Mouse (Mus musculus) midbrain, embryonic 12.5 days (tissue): Measurements from ENCODE around the gene Dis3l2. TPM values are rescaled to one million over a fixed set of nuclear protein-coding genes. Genes with fewer than 3 reads are reported as not detected.

Experiments
- ATAC-seq: fragments of 200-750 bp; cut with Nextera tagmentation; 2 replicates; pipeline ENCODE4 v1.8.0; 2017; ENCODE audit warnings: low read depth, moderate TSS enrichment, moderate library complexity; ENCODE audit not compliant: low FRiP score
- H3K27ac ChIP-seq: fragments of 300-500 bp; sonication (generic); replicated peaks from 2 replicates; pipeline ENCODE4 v1.5.1; 2016; ENCODE audit warnings: mild to moderate bottlenecking
- H3K27me3 ChIP-seq: fragments of 300-500 bp; sonication (generic); 2 replicates; pipeline ENCODE4 v1.6.1; 2016; ENCODE audit warnings: mild to moderate bottlenecking
- H3K36me3 ChIP-seq: fragments of 300-500 bp; sonication (generic); 2 replicates; pipeline ENCODE4 v1.6.1; 2016
- H3K4me1 ChIP-seq: fragments of 300-500 bp; sonication (generic); 2 replicates; pipeline ENCODE4 v1.6.1; 2016
- H3K4me2 ChIP-seq: fragments of 300-500 bp; sonication (generic); replicated peaks from 2 replicates; pipeline ENCODE4 v1.6.1; 2016; ENCODE audit warnings: mild to moderate bottlenecking, moderate library complexity
- H3K4me3 ChIP-seq: fragments of 300-500 bp; sonication (generic); 2 replicates; pipeline ENCODE4 v1.5.1; 2016; ENCODE audit warnings: mild to moderate bottlenecking
- H3K9ac ChIP-seq: fragments of 300-500 bp; sonication (generic); replicated peaks from 2 replicates; pipeline ENCODE4 v1.6.1; 2016; ENCODE audit warnings: mild to moderate bottlenecking, moderate library complexity
- H3K9me3 ChIP-seq: fragments of 300-500 bp; sonication (generic); 2 replicates; pipeline ENCODE4 v1.6.1; 2016; ENCODE audit warnings: mild to moderate bottlenecking
- WGBS: fragments of 180-500 bp; shearing (Covaris S2); methylation state at CpG from one replicate; pipeline ENCODE4 v1.1.7; 2016; 5-methylcytosine and 5-hydroxymethylcytosine counted together
- polyA plus RNA-seq: library from polyadenylated mRNA; unstranded; fragments of >200 nt; fragmentation: Nextera tagmentation; extraction: Ambion mirVana; gene quantifications from 2 replicates; pipeline ENCODE4 v1.2.1, GENCODE M21; 2016

The Dis3l2 gene
- polyA plus RNA-seq, 1 experiment from 2014 or later: 37.8 TPM

DNA sequence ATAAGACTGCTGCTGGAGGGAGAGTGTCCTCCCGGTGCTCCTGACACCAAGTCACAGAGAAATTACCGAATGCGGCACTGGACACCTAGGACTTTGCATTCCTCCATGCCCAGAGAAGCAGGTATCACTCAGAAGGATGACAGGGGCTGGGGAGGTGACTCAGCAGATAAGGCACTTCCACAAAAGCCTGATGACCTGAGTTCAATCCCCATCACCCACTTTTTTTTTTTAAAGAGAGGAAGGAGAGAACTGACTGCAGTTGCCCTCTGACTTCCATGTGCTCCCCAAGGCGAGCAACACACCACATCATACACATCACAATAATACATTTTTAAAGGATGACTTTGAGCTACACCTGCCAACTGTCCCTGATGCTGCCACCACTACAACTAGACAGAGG lies 353.5 kb downstream of the Dis3l2 start:
- Histone ChIP-seq H3K4me1 (no peaks in the 10 kb centered on the region), H3K27me3 (no peaks in the 10 kb centered on the region), H3K27ac (no peak overlapping the region), H3K9me3 (no peaks in the 10 kb centered on the region), H3K9ac (no peak overlapping the region), H3K36me3 (no peaks in the 10 kb centered on the region), H3K4me2 (no peak overlapping the region), H3K4me3 (no peak overlapping the region)
- WGBS: 79% methylated on average over 4 of the region's 4 CpGs
- ATAC-seq: no peak

DNA sequence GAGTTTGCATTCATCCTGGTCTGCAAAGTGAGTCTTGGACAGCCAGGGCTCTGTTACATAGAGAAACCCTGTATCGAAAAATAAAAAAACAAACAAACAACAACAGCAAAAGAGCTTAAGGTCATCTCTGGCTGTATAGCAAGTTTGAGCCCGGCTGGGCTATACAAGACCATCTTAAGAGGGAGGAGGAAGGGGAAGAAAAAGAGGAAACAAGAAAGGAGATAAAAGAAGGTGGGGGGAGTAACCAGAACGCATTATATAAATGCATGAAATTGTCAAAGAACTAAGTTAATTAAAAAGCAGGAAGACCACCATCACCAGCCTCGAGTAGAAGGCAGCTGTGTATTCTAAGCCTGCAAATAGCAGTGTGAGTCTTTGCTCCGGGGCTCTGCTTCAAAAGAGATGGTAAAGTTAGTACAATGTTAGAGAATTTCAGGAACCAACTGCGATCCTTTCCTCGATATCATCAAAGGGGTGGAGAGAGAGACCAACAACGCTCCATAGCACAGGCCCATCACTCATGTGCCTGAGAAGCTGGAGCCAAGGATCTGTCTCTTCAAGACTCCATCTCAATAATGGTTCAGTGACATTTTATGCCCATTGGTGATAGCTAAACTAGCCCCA lies 355.5 kb downstream of the Dis3l2 start:
- WGBS: 80% methylated on average over 8 of the region's 8 CpGs
- Histone ChIP-seq H3K4me1 (no peaks in the 10 kb centered on the region), H3K4me3 (no peak overlapping the region), H3K9ac (no peak overlapping the region), H3K4me2 (no peak overlapping the region), H3K27ac (no peak overlapping the region), H3K36me3 (no peaks in the 10 kb centered on the region), H3K9me3 (no peaks in the 10 kb centered on the region), H3K27me3 (no peaks in the 10 kb centered on the region)
- ATAC-seq: no peak

DNA sequence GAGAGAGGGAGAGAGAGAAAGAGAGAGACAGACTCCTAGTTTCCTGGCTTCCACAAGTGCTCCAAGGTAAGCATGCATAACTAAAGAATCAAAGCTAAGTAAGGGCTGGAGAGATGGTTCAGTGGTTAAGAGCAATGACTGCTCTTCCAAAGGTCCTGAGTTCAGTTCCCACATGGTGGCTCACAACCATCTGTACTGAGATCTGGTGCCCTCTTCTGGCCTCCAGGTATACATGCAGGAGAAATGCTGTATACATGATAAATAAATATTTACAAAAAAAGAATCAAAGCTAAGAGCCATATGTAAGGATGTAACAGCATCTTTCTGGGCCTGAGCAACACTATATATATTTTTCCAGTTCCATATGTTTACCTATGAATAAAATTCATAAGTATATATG lies 357.3 kb downstream of the Dis3l2 start:
- no peak overlapping the region for H3K9ac ChIP-seq
- ATAC-seq: no peak
- no peaks in the 10 kb centered on the region for H3K4me1 ChIP-seq
- no peaks in the 10 kb centered on the region for H3K9me3 ChIP-seq
- H3K27me3 ChIP-seq: no peaks in the 10 kb centered on the region
- no peaks in the 10 kb centered on the region for H3K36me3 ChIP-seq
- H3K4me3 ChIP-seq: no peak overlapping the region
- H3K27ac ChIP-seq: no peak overlapping the region
- no peak overlapping the region for H3K4me2 ChIP-seq

DNA sequence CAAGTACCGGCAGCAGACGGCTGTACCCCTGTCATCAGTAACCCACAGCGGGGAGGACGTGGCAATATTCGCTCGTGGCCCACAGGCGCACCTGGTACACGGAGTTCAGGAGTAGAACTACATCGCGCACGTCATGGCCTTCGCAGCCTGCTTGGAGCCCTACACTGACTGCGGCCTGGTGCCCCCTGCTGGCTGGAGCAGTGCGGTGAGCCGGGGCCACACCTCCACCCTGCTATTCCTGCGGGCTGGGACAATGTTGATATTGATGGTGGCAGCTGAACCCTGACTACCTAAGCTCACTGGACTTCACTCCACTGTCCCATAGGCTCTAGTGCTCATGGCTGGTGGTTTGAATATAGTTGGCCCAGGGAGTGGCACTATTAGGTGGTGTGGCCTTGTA lies 367.1 kb downstream of the Dis3l2 start:
- H3K4me3 ChIP-seq: no peak overlapping the region
- H3K4me1 ChIP-seq: no peaks in the 10 kb centered on the region
- no peaks in the 10 kb centered on the region for H3K9me3 ChIP-seq
- ATAC-seq: no peak
- no peaks in the 10 kb centered on the region for H3K27me3 ChIP-seq
- no peak overlapping the region for H3K9ac ChIP-seq
- no peak overlapping the region for H3K4me2 ChIP-seq
- no peaks in the 10 kb centered on the region for H3K36me3 ChIP-seq
- 53% methylated on average over 16 of the region's 16 CpGs for WGBS
- H3K27ac ChIP-seq: no peak overlapping the region

DNA sequence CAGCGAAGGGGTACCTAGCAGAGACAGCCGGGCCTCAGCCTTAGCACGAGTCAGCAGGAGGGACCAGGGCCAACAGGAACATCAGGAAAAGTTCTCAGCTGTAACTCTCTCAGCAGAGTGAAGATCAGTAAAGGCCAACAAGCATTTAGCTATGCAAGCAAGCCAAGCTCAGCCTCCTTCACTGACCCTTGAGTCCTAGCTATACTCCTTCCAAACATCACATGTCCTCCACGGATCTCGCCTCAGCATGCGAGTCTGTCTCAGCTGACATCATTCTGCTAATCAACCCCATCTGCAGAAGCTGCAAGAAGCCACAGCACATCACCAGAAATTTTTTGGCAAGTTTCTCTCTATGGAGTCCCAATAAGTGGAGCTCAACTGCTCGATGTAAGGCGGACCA lies 370.2 kb downstream of the Dis3l2 start:
- Histone ChIP-seq H3K9ac (no peak overlapping the region), H3K9me3 (no peaks in the 10 kb centered on the region), H3K27me3 (no peaks in the 10 kb centered on the region), H3K36me3 (no peaks in the 10 kb centered on the region), H3K4me1 (no peaks in the 10 kb centered on the region), H3K4me3 (no peak overlapping the region), H3K27ac (no peak overlapping the region), H3K4me2 (no peak overlapping the region)
- no peak for ATAC-seq
- WGBS: 90% methylated on average over 8 of the region's 8 CpGs

DNA sequence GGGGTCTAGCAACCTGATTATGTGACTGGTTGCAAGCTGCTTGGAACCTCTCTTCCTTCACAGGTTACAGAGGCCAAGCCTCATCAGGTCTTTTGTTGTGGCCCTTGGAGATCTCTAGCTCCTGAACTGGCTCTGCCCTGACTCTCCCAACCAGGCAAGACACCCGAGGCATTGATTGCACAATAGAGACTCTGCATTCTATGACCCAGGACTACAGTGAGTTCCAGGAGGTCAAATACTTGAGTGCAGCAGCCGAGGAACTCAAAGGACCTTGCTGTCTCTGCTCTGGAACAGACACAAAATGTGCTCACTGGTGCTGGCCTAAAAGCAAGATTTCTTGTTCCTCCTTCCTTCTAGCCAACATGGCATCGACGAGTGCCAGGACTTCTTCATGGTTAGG lies 382.6 kb downstream of the Dis3l2 start:
- WGBS: 86% methylated on average over 4 of the region's 4 CpGs
- no peak overlapping the region for H3K4me3 ChIP-seq
- H3K9ac ChIP-seq: no peak overlapping the region
- H3K9me3 ChIP-seq: no peaks in the 10 kb centered on the region
- ATAC-seq: no peak
- no peak overlapping the region for H3K27ac ChIP-seq
- H3K36me3 ChIP-seq: no peaks in the 10 kb centered on the region
- no peak overlapping the region for H3K4me2 ChIP-seq
- no peaks in the 10 kb centered on the region for H3K4me1 ChIP-seq
- H3K27me3 ChIP-seq: no peaks in the 10 kb centered on the region

DNA sequence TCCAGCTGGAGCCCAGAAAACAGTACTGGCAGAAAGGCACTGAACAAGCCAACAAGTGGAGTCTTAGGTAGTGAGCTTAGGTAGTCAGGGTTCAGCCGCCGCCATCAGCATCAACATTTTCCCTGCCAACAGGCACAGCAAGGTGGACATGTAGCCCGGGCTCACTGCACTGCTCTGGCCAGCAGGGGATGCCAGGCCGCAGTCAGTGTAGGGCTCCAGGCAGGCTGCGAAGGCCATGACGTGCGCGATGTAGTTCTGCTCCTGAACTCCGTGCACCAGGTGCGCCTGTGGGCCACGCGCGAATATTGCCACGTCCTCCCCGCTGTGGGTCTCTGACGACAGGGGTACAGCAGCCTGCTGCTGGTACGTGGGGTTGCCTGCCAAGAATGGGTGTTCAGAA lies 383.4 kb downstream of the Dis3l2 start:
- Histone ChIP-seq H3K27me3 (no peaks in the 10 kb centered on the region), H3K27ac (no peak overlapping the region), H3K36me3 (no peaks in the 10 kb centered on the region), H3K9ac (no peak overlapping the region), H3K4me1 (no peaks in the 10 kb centered on the region), H3K4me2 (no peak overlapping the region), H3K4me3 (no peak overlapping the region), H3K9me3 (no peaks in the 10 kb centered on the region)
- ATAC-seq: no peak
- 68% methylated on average over 17 of the region's 17 CpGs for WGBS

DNA sequence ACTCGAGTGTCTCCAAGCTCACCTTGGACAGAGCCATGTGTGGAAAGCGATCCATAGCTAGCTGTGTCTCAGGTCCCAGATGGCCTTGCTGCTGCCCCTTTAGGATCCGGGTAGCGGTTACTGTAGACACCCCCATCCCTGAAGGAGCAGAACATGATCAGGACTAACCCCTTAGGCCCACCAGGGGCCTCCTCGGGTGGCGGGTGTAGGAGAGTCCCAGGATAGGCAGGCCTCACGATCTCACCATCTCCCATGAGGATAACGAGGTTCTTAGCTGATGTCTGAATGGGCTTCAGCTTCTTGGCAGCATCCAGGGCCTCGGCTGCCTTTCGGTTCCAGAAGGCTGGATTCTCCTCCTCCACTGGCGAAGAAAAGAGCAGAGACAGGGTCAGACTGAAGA lies 385.6 kb downstream of the Dis3l2 start:
- no peak overlapping the region for H3K4me2 ChIP-seq
- 92% methylated on average over 11 of the region's 11 CpGs for WGBS
- no peaks in the 10 kb centered on the region for H3K36me3 ChIP-seq
- no peak overlapping the region for H3K4me3 ChIP-seq
- no peak overlapping the region for H3K27ac ChIP-seq
- no peaks in the 10 kb centered on the region for H3K9me3 ChIP-seq
- ATAC-seq: no peak
- no peaks in the 10 kb centered on the region for H3K4me1 ChIP-seq
- H3K27me3 ChIP-seq: no peaks in the 10 kb centered on the region
- H3K9ac ChIP-seq: no peak overlapping the region

DNA sequence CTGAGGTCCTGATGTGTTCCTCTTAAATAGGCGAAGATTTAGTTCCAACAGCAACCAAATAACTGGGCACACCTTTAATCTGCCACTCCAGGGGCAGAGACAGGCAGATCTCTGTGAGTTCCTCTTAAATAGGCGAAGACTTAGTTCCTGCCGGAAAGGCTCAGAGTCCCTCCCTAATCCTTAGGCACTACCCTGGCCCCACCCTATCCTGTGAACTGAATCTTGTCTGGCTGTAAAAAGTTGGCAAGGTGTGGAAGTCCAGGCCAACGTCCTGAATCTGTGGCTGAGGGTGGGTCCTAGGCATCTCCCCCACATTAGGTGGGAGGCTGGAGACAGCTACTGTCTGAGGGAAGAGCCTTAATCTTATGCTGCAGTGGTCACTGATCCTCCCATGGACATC lies 386.2 kb downstream of the Dis3l2 start, which contains the start of gene Alppl2:
TSS of gene Alppl2 (minus strand) at position 101 of the 400 bp plus-strand sequence.
- Histone ChIP-seq H3K27me3 (no peaks in the 10 kb centered on the region), H3K9ac (no peak within 1 kb of the TSS), H3K36me3 (no peaks in the 10 kb centered on the region), H3K4me3 (no peak within 1 kb of the TSS), H3K4me2 (no peak within 1 kb of the TSS), H3K9me3 (no peaks in the 10 kb centered on the region), H3K27ac (no peak within 1 kb of the TSS), H3K4me1 (no peaks in the 10 kb centered on the region)
- WGBS: 78% methylated on average over 4 of the region's 4 CpGs
- ATAC-seq: no peak

DNA sequence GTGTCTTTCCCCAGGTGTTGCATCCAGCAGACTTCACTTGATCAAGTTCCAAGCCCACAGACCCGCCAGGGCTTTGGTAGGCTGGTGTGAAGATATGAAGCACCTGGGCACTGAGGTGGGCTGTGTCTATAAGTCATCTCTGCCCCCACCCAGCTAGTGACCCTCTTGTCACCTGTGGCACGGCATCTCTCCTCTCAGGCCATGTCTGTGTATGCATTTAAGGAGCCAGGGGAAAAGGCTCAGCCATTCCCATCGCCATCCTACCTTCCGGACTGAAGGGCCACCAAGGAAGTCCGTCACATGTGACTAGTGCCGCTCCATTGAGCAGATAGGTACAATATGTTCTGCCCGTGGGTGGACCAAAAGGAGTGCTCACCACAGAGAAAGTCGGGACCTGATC lies 392.0 kb downstream of the Dis3l2 start:
- Histone ChIP-seq H3K27ac (no peak overlapping the region), H3K27me3 (peaks cover 30% of the 10 kb centered on the region), H3K9ac (no peak overlapping the region), H3K36me3 (no peaks in the 10 kb centered on the region), H3K4me3 (no peak overlapping the region), H3K4me1 (peaks cover 5% of the 10 kb centered on the region), H3K4me2 (no peak overlapping the region), H3K9me3 (no peaks in the 10 kb centered on the region)
- ATAC-seq: no peak
- WGBS: 77% methylated on average over 8 of the region's 8 CpGs

DNA sequence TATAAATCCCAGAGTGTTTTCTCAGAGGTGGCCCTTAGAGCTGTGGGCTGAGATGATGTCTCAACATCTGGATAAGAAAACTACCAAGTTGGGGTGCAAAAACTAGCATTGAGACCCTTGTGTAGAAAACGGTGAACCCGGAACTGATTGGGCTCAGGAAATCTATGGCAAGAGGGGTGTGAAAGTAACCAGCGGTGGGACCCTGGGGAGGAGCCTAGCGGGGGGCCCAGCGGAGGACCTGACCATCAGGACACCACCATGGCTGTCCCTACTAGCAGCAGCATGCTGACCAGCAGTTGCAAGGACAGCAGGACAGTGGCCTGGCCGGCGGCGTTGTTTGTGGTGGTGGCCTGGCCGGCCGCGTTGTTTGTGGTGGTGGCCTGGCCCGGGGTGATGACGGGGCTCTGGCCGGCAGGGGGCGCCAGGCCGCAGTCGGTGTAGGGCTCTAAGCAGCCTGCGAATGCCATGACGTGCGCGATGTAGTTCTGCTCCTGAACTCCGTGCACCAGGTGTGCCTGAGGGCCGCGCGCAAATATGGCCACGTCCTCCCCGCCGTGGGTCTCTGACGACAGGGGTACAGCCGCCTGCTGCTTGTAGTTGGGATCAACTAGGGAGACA lies 394.9 kb downstream of the Dis3l2 start:
- Histone ChIP-seq H3K4me1 (peaks cover 5% of the 10 kb centered on the region), H3K36me3 (no peaks in the 10 kb centered on the region), H3K9ac (no peak overlapping the region), H3K27ac (no peak overlapping the region), H3K4me3 (no peak overlapping the region), H3K9me3 (no peaks in the 10 kb centered on the region), H3K4me2 (peak overlapping the region; percentile 43), H3K27me3 (peaks cover 30% of the 10 kb centered on the region)
- ATAC-seq: peak; percentile 76
- WGBS: 14% methylated on average over 30 of the region's 30 CpGs
